Mouse (Mus musculus) stomach, embryonic 14.5 days (tissue): ENCODE data around the gene Gdap1l1. TPM values are rescaled to one million over a fixed set of nuclear protein-coding genes. Genes with fewer than 3 reads are reported as not detected.

Experiments used
- ATAC-seq: fragments of 200-750 bp; cut with Nextera tagmentation; 2 replicates; pipeline ENCODE4 v1.8.0; 2017; ENCODE audit warnings: low read depth, moderate TSS enrichment; ENCODE audit not compliant: insufficient number of reproducible peaks, insufficient read depth, low FRiP score
- H3K27ac ChIP-seq: fragments of 300-500 bp; sonication (generic); 2 replicates; pipeline ENCODE4 v1.5.1; 2014; ENCODE audit warnings: mild to moderate bottlenecking, low read length, moderate library complexity, mixed read lengths
- H3K27me3 ChIP-seq: fragments of 300-500 bp; sonication (generic); 2 replicates; pipeline ENCODE4 v1.6.1; 2014; ENCODE audit warnings: low read length, control low read depth, mixed read lengths; ENCODE audit not compliant: control insufficient read depth, insufficient read depth
- H3K36me3 ChIP-seq: fragments of 300-500 bp; sonication (generic); 2 replicates; pipeline ENCODE4 v1.6.1; 2014; ENCODE audit warnings: mild to moderate bottlenecking, control low read depth, low read length, moderate library complexity, mixed read lengths; ENCODE audit not compliant: control insufficient read depth, insufficient read depth
- H3K4me1 ChIP-seq: fragments of 300-500 bp; sonication (generic); 2 replicates; pipeline ENCODE4 v1.6.1; 2014; ENCODE audit warnings: low read length, control low read depth, mixed read lengths; ENCODE audit not compliant: control insufficient read depth, insufficient read depth
- H3K4me2 ChIP-seq: fragments of 300-500 bp; sonication (generic); replicated peaks from 2 replicates; pipeline ENCODE4 v1.6.1; 2014; ENCODE audit warnings: low read depth, low read length, control low read depth
- H3K4me3 ChIP-seq: fragments of 300-500 bp; sonication (generic); 2 replicates; pipeline ENCODE4 v1.5.1; 2014; ENCODE audit warnings: low read depth, low read length, control low read depth
- H3K9ac ChIP-seq: fragments of 300-500 bp; sonication (generic); replicated peaks from 2 replicates; pipeline ENCODE4 v1.6.1; 2014; ENCODE audit warnings: low read depth, mild to moderate bottlenecking, control low read depth, low read length, moderate library complexity, mixed read lengths
- H3K9me3 ChIP-seq: fragments of 300-500 bp; sonication (generic); 2 replicates; pipeline ENCODE4 v1.6.1; 2016; ENCODE audit warnings: low read depth, low read length, control low read depth; ENCODE audit not compliant: control insufficient read depth
- WGBS: fragments of 180-500 bp; shearing (Covaris S2); extraction: QIAGEN DNeasy Blood & Tissue Kit; methylation state at CpG from one replicate; pipeline ENCODE4 v1.1.7; 2014; 5-methylcytosine and 5-hydroxymethylcytosine counted together
- polyA plus RNA-seq: library from polyadenylated mRNA; unstranded; fragments of >200 nt; fragmentation: Nextera tagmentation; extraction: Ambion mirVana; gene quantifications from 2 replicates; pipeline ENCODE4 v1.2.1, GENCODE M21; 2014

Gene Gdap1l1
- polyA plus RNA-seq, 1 experiment from 2014 or later = 8.4 TPM

DNA sequence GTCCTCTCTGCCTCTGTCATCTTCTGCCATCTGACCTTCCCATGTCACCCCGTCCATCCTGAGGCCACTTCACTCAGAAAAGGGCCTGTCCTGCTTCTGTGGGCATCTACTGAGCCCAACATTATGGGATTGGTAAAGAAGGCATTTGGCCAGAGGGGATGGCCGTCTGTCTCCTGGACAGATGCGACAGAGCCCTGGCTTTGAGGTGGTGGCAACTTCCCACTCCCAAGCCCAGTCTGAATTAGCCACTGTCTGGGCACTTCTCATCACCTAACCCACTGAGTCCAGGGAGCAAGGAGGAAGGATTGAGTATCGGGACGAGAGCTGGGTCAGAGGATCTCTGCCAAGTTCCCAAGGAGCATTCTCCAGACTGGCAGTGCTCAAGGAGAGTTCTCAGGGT is 53.7 kb downstream of the Gdap1l1 start, which contains the start of gene R3hdml:
Gene R3hdml, plus strand, starts transcription at position 301 of the 400 bp plus-strand sequence.
- H3K4me3 ChIP-seq = no peak within 1 kb of the TSS
- WGBS = 78% methylated on average over 5 of the region's 5 CpGs
- 0 out of 2 replicates have a peak, but pooled peaks cover 7% of the 10 kb centered on the region for H3K4me1 ChIP-seq
- no peak within 1 kb of the TSS for H3K27ac ChIP-seq
- no peak within 1 kb of the TSS for H3K4me2 ChIP-seq
- H3K9ac ChIP-seq = no peak within 1 kb of the TSS
- no peak for ATAC-seq
- H3K27me3 ChIP-seq = no peaks in the 10 kb centered on the region
- H3K9me3 ChIP-seq = no peaks in the 10 kb centered on the region
- H3K36me3 ChIP-seq = no peaks in the 10 kb centered on the region

GRCm38 (mm10) chr2:163493031-163493430 is 54.8 kb downstream of the Gdap1l1 start:
- no peaks in the 10 kb centered on the region for H3K27me3 ChIP-seq
- H3K4me1 ChIP-seq = 0 out of 2 replicates have a peak, but pooled peaks cover 7% of the 10 kb centered on the region
- no peaks in the 10 kb centered on the region for H3K9me3 ChIP-seq
- no peak overlapping the region for H3K4me3 ChIP-seq
- H3K36me3 ChIP-seq = no peaks in the 10 kb centered on the region
- no peak overlapping the region for H3K4me2 ChIP-seq
- no peak overlapping the region for H3K9ac ChIP-seq
- ATAC-seq = no peak
- H3K27ac ChIP-seq = no peak overlapping the region
- WGBS = 47% methylated on average over 5 of the region's 5 CpGs

GRCm38 (mm10) chr2:163493976-163494375 is 55.7 kb downstream of the Gdap1l1 start:
- ATAC-seq = peak; percentile 48; the same call in 1 of the 2 replicates
- H3K36me3 ChIP-seq = no peaks in the 10 kb centered on the region
- H3K27ac ChIP-seq = no peak overlapping the region
- 0 out of 2 replicates have a peak, but pooled peaks cover 7% of the 10 kb centered on the region for H3K4me1 ChIP-seq
- no peaks in the 10 kb centered on the region for H3K9me3 ChIP-seq
- no peak overlapping the region for H3K9ac ChIP-seq
- H3K4me2 ChIP-seq = no peak overlapping the region
- WGBS = 16% methylated on average over 5 of the region's 5 CpGs
- no peak overlapping the region for H3K4me3 ChIP-seq
- no peaks in the 10 kb centered on the region for H3K27me3 ChIP-seq

- no peak overlapping the region for H3K27ac ChIP-seq
- 0 out of 2 replicates have a peak, but pooled peaks cover 7% of the 10 kb centered on the region for H3K4me1 ChIP-seq
- no peak overlapping the region for H3K4me2 ChIP-seq
- ATAC-seq = no peak
- H3K27me3 ChIP-seq = no peaks in the 10 kb centered on the region
- no peaks in the 10 kb centered on the region for H3K9me3 ChIP-seq
- H3K9ac ChIP-seq = no peak overlapping the region
- WGBS = 26% methylated on average over 6 of the region's 6 CpGs
- no peak overlapping the region for H3K4me3 ChIP-seq
- H3K36me3 ChIP-seq = no peaks in the 10 kb centered on the region
These were observed 56.2 kb downstream of the Gdap1l1 start for GRCm38 (mm10) chr2:163494456-163494855.

DNA sequence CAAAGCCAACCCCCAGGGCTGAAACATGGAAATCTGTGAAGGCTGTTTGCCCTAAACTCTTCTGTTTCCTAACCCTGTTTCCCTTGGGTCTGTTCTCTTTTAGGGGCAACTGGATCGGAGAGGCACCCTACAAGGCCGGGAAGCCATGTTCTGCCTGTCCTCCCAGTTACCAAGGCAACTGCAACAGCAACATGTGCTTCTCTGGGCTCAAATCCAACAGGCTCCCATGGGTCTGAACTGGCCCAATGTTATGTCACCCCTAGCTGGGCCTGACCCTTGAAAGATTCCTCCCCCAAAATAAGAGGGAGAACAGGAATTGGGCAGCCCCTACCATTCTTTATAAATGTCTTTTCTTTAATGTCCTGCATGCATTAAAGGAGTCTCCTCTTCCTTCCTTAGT is 63.9 kb downstream of the Gdap1l1 start:
- H3K36me3 ChIP-seq = no peaks in the 10 kb centered on the region
- H3K27ac ChIP-seq = no peak overlapping the region
- H3K27me3 ChIP-seq = no peaks in the 10 kb centered on the region
- H3K9ac ChIP-seq = no peak overlapping the region
- 82% methylated on average over 2 of the region's 2 CpGs for WGBS
- no peak overlapping the region for H3K4me2 ChIP-seq
- H3K4me1 ChIP-seq = no peaks in the 10 kb centered on the region
- no peak overlapping the region for H3K4me3 ChIP-seq
- no peak for ATAC-seq
- no peaks in the 10 kb centered on the region for H3K9me3 ChIP-seq

GRCm38 (mm10) chr2:163503191-163503590 is 64.9 kb downstream of the Gdap1l1 start:
- Histone ChIP-seq H3K4me3 (no peak overlapping the region), H3K9ac (no peak overlapping the region), H3K4me2 (no peak overlapping the region), H3K36me3 (no peaks in the 10 kb centered on the region), H3K9me3 (no peaks in the 10 kb centered on the region), H3K27ac (no peak overlapping the region), H3K27me3 (no peaks in the 10 kb centered on the region), H3K4me1 (no peaks in the 10 kb centered on the region)
- 68% methylated on average over 7 of the region's 7 CpGs for WGBS
- no peak for ATAC-seq

Other genes with a start within 250 kb of the Gdap1l1 start
- gene Tox2, start 235.4 kb upstream of the Gdap1l1 start, polyA plus RNA-seq = 5.6 and 7.1 TPM in 2 replicates
- 6.5 and 6.7 TPM in 2 replicates for gene Jph2, start 40.5 kb upstream of the Gdap1l1 start, polyA plus RNA-seq
- 84.9 and 89.2 TPM in 2 replicates for gene Oser1, start 13.8 kb upstream of the Gdap1l1 start, polyA plus RNA-seq
- 8.5 and 11.0 TPM in 2 replicates for gene Fitm2, start 34.2 kb downstream of the Gdap1l1 start, polyA plus RNA-seq
- not detected in 2 replicates for gene R3hdml, start 53.8 kb downstream of the Gdap1l1 start, polyA plus RNA-seq
- gene Hnf4a, start 68.3 kb downstream of the Gdap1l1 start, polyA plus RNA-seq = 18.7 and 18.9 TPM in 2 replicates
- 37.3 and 39.6 TPM in 2 replicates for gene Ttpal, start 163.8 kb downstream of the Gdap1l1 start, polyA plus RNA-seq
- gene Serinc3, start 206.7 kb downstream of the Gdap1l1 start, polyA plus RNA-seq = 46.2 and 52.7 TPM in 2 replicates
- gene Pkig, start 219.9 kb downstream of the Gdap1l1 start, polyA plus RNA-seq = 105 and 110 TPM in 2 replicates